Mouse (Mus musculus): ENCODE results near the gene Ghdc. TPM values are rescaled to one million over a fixed set of nuclear protein-coding genes. Genes with fewer than 3 reads are reported as not detected.

Ghdc gene
- polyA plus RNA-seq, 1 experiment, result 4.4 TPM

DNA sequence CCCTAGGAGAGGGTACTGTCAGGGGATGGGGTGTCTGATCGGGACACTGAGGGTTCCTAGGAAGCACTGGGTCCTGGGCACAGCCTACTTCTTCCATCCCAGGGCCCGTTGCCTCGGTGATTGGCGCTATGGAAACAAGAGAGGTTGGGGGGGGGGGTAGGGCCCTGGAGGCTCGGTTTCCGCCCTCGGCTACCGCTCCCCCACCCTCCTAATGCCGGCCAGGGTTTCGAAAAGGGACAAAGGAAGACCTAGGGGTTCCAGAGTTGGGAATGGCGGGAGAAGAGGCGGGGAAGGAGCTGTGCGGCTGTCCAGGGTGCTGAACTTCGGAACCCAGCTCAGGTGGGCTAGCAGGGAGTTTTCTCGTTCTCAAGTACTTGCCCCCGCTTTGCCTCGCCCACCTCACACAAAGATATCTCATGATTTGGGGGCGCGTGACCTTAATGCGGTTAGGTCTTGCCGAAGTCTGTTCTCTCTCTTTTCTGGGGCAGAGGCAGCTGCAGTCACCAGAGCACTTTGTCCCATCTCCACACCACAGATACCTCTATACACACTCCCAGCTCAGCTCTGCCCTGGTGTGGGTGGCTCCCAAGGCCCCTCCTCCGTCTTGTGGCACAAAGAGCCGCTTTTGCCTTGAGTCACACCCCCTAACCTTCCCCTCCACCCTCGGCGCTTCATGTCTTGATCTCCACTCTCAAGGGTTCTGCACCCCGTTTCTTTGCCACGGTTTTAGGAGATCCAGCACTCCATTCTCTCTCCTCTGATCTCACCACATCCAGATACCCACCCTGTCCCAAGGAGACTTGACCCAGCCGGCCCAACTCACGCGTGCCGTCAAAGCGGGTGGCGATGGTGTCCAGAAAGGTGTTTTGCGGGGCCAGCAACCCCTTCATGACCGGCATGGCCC is 11.8 kb downstream of the Ghdc start:
- no peak for TF ChIP-seq GATA1 (IDR thresholded peaks at IDR 0.05; ENCODE audit: low read length)

DNA sequence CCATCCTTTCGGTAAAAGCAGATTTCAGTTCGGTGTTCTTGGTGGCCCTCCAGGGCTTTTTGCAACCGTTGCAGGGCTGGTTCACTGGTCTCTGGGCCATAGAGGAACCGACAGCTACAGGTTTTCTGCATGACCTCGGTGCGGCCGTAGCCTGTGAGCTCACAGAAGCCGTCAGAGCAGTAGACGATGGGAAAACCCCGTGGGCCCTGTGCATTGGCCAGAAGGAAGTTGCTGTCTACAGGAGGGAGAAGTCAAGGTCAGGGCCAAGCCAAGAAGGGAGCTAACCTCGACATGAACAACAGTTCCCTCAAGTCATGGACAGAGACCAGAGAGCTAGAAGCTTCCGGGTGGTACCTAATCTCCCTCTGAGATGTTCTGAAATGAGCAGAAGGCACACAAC is 13.2 kb downstream of the Ghdc start:
- TF ChIP-seq GATA1 (IDR thresholded peaks at IDR 0.05; ENCODE audit: low read length), result no peak

GRCm38 (mm10) chr11:100756476-100756875 is 14.3 kb downstream of the Ghdc start:
- no peak for TF ChIP-seq GATA1 (IDR thresholded peaks at IDR 0.05; ENCODE audit: low read length)

- TF ChIP-seq GATA1 (IDR thresholded peaks at IDR 0.05; ENCODE audit: low read length), result no peak
These were observed 16.1 kb downstream of the Ghdc start for GRCm38 (mm10) chr11:100754693-100755057.

- no peak for TF ChIP-seq GATA1 (IDR thresholded peaks at IDR 0.05; ENCODE audit: low read length)
These were observed 16.6 kb downstream of the Ghdc start for GRCm38 (mm10) chr11:100754021-100754692.

DNA sequence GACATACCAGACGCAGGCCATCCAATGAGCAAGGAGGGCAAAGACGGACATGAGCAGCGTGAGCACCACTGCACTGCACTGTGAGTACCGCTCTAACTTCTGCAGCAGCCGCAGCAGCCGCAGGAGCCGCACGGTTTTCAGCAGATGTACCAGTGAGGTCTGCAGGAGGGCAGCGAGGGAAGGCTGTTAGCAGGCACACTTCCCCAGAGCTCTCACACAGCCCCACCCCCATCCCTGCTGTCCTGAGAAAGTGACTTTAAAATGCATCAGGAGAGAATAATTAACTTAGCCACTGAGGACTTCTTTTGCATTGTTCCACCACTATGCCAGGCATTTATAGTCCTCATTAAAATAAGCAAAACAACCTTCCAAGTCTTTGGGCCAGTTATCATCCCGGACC is 18.5 kb downstream of the Ghdc start:
- no peak for TF ChIP-seq GATA1 (IDR thresholded peaks at IDR 0.05; ENCODE audit: low read length)

GRCm38 (mm10) chr11:100750127-100750526 is 20.6 kb downstream of the Ghdc start:
- TF ChIP-seq GATA1 (IDR thresholded peaks at IDR 0.05; ENCODE audit: low read length), result no peak

DNA sequence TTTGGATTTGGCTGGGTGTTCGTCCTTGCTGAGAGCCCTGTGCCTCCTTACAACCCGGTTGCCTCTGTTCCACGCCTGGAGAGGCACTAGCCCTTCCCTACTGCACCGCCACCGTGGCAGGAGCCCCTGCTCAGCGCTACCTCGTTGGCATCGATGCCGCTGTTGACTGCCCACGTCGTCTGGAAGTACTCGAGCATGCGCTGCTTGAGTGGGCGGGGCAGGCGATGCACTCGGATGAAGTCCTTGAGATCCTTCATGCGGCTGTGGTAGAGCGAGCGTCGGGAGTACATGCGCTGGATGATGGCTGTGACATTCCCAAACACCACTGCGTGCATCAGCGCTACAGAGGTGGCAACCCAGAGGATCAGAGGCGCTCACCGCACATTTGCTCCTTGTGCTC is 21.3 kb downstream of the Ghdc start:
- TF ChIP-seq GATA1 (IDR thresholded peaks at IDR 0.05; ENCODE audit: low read length), result no peak

DNA sequence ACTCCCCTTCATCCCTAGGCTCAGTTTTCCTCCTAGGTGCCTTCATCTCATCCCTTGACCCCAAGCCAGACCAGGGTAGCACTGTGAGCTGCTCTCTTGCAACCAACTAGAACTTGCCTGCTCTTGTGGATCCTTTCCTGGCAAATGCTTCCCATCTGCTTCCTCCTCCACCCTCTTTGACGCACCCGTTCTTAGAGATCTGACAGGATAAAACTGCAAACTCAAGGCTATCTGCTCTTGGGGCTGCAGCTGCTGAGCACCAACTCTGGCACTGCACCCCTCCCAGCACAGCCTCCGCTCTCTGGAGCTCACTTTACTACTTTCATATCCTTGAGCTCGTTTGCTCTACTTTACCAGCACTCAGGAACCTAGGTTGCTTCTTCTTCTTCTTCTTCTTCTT is 22.1 kb downstream of the Ghdc start:
- TF ChIP-seq GATA1 (IDR thresholded peaks at IDR 0.05; ENCODE audit: low read length), result no peak

- no peak for TF ChIP-seq GATA1 (IDR thresholded peaks at IDR 0.05; ENCODE audit: low read length)
These were observed 23.6 kb downstream of the Ghdc start for GRCm38 (mm10) chr11:100747114-100747513.

- no peak for TF ChIP-seq GATA1 (IDR thresholded peaks at IDR 0.05; ENCODE audit: low read length)
These were observed 24.2 kb downstream of the Ghdc start for GRCm38 (mm10) chr11:100746546-100746945.

- TF ChIP-seq GATA1 (IDR thresholded peaks at IDR 0.05; ENCODE audit: low read length), result no peak
These were observed 25.7 kb downstream of the Ghdc start for GRCm38 (mm10) chr11:100745085-100745484.

DNA sequence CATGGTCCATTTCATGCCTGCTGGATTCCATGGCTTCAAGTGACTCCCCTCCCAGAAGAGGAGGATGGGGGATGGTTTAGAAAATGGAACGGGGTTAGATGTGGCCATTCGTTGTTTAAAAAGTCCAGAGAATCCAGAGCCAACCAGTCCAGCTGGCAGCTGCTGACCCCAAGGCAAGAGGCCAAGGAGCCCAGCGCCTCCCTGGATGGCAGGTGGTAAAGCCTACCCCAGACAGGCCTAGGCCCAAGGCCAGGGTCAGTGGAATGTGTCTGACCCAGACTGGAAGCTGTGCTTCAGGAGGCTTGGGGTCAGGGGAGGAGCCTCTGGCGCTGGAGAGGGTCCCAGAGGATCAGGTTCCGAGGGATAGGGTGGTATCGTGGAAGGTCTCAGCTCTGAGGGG is 29.4 kb downstream of the Ghdc start:
- TF ChIP-seq GATA1 (IDR thresholded peaks at IDR 0.05; ENCODE audit: low read length), result no peak

DNA sequence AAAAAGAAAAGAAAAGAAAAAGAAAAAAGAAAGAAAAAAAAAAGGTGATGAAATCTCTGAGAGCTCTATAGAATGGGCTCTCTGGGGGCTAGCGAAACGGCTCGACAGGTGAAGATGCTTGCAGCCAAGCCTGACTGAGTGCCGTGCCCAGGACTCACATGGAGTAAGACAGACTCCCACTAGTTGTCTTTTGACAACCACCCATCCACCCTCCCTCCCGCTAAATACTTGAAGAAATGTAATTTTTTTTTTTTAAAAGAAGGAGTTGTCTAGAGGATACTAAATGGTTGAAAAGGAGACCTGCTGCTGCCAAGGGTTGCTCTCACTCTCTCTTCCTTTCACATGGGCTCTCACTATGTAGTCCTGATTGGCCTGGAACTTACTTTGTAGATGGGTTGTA is 32.0 kb downstream of the Ghdc start:
- TF ChIP-seq GATA1 (IDR thresholded peaks at IDR 0.05; ENCODE audit: low read length), result no peak

GRCm38 (mm10) chr11:100738066-100738604 is 32.6 kb downstream of the Ghdc start, which contains the start of gene Rab5c:
Rab5c (minus strand) TSS chr11:100738215.
- no peak for TF ChIP-seq GATA1 (IDR thresholded peaks at IDR 0.05; ENCODE audit: low read length)

DNA sequence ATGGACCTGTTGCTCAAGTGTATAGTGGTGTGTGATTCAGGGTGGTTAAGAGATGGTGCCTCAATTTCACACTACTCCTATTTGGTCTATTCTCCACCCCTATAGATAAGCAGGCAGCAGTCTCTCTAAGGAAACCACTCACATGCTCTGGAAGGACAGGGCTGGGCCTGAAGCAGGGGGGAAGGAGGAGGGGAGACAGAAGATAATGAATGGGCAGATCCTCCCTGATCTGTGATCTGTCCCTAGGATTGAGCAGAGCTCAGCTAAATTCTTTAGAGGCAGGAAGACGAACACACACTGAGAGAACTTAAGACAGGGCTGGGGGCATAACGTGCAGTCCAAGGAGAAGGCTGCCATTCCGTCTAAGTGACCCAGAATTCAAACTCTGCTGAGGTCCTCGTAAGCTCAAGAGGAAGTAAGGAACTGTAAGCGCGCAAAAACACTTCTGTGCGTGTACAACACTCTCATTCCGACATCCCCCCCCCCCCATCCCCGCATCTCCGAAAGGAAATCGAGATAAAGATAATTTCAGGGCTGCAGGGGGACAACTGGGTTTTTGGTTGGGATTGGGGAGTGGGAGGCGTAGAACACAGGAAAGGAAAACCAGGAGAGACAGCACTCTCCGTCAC is 33.5 kb downstream of the Ghdc start:
- peak; percentile 64 for TF ChIP-seq GATA1 (IDR thresholded peaks at IDR 0.05; ENCODE audit: low read length)
